Mouse (Mus musculus) A20 (cell line): Measurements from ENCODE around the gene Ednra.
A peak's percentile ranks its signal among the peaks of the same experiment; 100 is the strongest.

Experiments used
- DNase-seq: peaks from one replicate; pipeline ENCODE4 v3.0.0-alpha.2; 2011; ENCODE audit warnings: low read depth, low spot score

The Ednra gene

DNA sequence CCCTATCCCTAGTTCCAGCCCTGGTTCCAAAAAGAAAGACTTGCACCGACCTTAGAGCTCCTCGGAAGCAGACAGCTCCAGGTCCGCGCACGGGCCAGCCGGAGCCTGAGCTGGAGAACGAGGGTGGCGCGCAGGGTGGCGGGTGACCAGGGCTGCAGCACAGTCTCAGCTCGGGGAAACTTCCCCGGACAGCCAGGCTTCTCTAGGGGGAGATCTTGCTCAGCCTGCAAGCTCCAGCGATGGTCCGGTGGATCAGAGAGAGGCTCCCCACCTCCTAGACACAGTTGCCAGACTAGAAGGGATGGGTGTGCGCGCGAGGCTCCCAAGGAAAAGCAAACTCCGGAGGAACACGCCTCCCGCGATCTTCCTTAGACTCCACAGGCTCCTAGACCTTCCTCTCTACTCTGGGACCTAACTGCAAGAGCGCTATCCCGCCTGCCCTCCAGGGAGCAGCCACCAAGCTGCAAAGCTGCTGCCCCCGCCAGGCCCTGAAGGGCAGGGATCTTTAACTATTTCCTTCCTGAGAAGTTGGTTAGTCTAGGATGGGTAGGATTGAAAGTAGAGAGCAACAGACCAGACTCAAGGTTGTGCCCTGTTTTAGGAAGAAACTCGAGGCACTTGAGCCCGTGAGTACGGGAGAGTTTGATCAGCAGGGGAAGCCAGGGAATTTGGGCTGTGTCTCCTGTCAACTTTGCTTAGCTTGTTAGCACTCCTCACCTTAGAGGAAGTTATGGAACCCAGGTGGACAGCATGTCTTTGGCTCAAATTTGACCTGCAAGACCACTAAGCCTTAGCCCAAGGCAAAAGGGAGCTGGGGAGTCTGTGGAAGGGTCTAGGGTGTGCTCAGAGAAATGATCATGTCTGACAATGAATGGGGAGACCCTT lies at the start of gene Ednra:
Gene Ednra, minus strand, starts transcription at position 419 of the 885 bp plus-strand sequence.
- no peak for DNase-seq

DNA sequence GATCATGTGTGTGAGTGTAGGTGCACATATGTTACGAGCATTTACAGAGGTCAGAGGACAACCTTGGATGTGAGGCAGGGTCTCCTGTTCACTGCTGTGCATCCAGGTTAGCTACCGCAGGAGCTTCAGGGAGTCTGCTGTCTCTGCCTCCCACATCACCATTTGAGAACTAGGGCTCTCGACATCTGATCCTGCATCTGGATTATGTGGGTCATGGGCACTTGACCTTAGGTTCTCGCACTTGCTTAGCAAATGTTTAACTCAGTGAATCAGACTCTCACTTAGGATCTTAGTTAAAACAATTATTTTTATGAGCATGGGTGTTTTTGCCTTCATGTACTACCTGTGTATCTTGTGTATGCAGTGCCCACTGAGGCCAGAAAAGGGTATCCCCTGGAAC lies 49.6 kb upstream of the Ednra start:
- no peak for DNase-seq

DNA sequence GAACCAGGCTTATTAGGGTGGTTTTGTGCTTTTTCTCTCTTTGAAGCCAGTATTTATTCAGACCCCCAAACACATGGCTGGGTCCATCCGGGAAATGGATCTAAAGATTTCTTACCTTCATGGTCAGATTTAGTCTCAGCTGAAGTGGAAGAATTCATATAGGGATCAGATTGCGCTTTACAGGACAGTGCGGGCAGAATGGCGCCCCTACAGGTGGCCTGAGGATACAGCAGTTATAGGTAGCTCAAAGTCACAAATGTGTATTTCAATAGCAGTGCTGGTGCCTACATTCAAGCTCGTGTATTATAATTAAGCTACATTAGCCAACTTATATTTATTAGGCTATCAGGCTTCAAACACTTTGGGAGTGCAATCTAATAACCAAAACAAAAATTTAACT lies 49.0 kb upstream of the Ednra start:
- DNase-seq: peak; percentile 35

DNA sequence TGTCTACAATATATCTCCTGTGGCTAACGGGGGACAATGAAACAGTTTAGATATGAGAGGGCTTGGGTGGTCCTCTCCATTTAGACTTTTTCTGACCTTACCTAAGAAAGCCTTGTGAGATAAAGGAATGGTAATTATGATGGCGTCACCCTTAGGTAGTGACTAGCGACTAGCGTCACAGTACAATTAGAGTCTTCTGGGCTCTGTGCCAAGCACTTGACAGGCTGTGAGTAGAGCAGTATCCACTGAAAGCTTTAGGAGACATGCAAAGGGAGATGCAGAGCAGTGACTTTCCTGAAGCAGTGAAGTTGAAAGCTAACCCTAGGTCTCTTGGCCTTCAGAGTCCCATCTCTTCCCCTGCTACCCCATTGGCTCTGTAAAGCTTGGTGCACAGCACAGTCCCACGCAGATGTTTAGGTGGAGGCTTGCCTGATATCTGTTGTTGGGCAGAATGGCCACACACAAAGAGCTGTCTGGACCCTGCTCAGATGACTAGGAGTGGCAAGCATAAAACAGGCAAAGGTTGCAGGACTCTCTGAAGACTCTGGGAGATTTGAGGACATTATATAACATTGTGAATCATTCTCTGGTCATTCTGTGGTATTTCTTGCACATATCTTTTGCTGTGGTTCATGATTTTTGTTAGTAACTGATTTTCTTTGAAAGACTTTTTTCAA lies 48.1 kb upstream of the Ednra start:
- DNase-seq: no peak

DNA sequence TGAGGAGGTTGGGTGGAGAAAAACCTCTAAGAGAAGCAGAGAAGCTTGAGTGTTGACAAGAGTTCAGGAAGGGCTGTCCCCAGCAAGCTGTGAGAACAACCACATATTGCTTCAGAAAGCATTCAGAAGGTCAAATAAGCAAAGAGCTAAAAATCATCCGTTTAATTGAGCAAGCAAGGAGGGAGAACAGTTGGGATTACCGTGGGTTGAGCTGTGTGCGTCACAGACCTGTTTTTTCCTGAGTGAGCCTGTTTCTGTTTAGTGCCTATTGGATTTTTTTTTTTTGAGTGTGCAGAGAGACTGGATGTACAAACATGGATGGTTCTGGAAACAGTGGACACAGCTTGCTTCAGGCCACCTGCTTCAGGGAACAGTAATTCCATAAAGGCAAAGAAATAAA lies 46.7 kb upstream of the Ednra start:
- DNase-seq: no peak

DNA sequence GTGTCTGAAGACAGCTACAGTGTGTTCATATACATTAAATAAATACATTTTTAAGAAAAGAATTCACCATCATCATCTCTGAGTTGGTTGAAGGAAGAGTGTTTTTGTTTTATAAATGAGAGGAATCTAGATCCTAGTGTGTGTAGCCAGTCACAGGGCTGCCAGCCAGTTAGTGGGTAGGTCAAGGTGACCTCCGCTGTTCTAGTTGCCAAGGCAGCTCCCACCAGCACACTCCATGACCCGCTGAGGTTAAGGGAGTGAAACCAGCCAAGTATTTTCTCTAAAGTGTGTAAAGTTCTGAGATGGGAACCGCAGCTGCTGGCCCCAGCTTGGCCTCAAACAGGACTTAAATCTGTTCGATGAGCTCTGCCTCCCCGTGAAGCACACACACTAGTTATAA lies 44.7 kb upstream of the Ednra start:
- no peak for DNase-seq

DNA sequence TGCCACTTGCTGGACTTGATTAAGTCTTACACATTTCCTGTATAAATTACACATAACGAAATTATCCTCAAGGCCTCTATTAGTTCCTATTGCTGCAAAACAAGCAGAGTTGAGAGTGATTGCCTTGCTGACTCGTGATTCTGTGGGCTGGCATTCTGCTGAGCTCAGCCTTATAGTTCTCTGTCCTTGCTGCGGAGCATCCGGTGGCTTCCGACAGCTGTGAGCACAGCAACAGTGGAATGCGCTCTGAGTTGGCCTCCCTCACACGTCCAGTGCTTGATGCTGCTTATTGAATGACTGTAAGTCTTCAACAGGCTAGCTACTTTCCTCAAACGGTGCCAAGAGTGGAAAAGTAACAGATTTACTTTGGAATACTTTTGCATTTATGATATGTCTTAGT lies 40.0 kb upstream of the Ednra start:
- DNase-seq: no peak

DNA sequence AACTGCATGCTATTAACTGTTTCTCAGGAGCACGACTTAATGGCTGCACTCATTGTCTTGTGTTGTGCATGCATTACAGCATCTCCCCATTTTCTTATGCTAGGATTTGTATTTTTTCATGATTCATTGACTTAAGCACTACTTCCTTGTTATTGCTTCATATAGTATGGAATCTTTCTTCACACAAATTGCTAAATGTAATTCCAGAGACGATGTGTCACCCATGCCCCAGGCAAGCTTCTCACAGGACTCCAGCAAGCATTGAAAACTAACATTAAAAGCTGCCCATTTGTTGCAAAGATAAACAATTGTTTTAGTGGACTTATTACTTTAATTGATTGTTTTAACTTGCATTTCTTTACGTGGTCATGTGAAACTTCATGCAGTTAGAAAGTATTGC lies 38.7 kb upstream of the Ednra start:
- DNase-seq: no peak

DNA sequence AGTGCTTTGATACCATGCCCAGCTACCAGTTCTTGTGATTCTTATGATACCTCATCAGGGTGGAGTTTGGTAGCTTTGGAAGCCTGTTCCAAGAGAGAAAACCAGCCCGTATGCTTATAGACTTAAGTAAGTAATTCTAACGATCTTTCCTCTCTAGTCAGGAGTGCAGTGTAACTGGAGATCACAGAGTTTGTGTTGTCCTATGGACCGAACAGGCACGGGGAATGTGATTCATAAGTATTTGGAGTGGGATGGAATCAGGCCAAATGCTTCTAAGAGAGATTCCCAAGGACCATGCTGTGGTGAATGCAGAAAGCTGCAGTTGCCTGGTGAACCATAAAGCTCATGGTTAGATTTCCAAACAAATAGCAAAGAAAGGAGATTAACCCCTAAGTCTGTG lies 31.2 kb upstream of the Ednra start:
- no peak for DNase-seq

DNA sequence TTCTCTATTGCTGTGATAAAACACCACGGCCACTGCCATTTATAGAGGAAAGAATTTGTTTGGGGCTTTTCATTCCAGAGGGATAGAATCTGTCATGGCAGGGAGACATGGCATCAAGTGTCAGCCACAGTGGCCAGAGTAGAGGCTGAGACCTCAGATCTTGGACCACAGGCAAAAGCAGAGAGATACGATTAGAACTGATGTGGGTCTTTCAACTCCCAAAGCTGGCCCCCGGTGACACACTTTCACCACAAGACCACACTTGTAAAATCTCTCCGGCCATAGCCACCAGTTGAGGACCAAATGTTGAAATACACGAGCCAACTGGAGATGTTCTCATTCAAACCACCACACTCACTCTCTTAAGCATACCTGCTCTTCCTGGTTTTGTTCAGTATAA lies 29.5 kb upstream of the Ednra start:
- DNase-seq: no peak

DNA sequence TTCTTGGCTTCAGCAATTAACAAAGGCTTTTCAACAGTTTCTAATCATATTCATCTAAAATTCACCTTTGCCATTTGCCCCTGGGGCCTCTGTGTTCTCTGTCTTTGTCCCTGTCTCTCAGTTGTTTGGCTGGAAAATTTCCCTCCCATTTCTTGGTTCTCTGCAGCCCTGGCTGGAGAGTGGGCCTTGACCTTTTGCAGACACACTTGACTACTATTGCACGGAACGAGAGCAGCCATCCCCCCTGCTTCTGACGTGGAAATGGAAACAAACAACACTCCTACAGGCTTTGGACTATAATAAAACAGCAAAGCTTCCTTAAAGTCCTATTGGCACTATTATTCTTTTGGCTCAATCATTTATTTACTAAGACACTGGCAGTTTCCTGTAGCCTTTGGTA lies 27.8 kb upstream of the Ednra start:
- no peak for DNase-seq

DNA sequence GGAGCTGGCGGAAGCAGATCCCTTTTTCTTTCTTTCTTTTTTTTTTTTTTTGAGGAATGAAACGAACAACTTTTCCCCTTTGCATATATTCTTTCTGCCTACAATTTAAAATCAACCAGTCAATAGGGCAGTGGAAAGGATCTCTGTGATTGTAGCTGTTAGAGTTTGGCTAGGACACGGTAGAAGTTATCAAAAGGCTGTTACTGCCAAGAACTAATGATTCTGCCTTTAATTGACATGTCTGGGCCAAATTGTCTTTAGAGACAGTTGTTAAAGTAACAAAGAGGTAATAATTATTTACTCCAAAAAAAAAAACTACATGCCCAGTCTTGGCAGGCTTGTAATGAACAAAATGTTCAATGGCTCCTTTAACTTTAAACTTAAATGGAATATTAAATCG lies 26.1 kb upstream of the Ednra start:
- no peak for DNase-seq

DNA sequence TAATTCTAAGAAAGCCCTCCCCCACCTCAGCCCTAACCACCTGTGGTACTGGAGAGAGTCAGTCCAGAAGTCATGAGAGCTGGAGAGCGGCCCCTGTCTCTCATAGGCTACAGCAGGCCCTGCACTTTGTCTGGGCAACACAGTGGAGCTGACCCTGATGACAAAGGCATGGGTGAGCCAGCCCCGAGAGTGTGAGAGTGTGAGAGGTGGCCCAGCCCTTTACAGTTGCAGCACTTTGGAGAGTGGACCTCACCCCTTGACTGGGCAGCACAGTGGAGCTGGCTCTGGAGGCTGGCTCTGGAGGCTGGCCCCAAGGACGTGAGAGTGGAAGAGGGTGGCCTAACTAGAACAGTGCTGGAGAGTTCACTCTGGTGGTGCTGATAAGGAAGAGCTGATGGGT lies 20.2 kb upstream of the Ednra start:
- no peak for DNase-seq

DNA sequence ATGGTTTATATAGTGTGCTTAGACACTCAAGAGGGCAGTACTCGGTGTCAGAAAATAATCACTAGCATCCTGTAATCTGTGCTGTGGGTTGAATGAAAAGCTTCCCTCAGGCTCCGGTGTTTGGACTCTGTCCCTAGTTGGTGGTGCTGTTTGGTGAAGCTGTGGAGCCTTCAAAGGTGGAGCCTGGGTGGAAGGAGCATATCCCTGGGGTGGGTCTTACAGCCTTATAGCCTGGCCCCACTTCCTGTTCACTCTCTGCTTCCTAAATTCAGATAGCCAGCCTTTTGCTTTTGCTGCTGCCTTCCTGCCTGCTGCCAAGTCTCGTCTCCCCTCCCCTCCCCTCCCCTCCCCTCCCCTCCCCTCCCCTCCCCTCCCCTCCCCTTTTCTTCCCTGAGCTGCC lies 18.1 kb upstream of the Ednra start:
- no peak for DNase-seq

DNA sequence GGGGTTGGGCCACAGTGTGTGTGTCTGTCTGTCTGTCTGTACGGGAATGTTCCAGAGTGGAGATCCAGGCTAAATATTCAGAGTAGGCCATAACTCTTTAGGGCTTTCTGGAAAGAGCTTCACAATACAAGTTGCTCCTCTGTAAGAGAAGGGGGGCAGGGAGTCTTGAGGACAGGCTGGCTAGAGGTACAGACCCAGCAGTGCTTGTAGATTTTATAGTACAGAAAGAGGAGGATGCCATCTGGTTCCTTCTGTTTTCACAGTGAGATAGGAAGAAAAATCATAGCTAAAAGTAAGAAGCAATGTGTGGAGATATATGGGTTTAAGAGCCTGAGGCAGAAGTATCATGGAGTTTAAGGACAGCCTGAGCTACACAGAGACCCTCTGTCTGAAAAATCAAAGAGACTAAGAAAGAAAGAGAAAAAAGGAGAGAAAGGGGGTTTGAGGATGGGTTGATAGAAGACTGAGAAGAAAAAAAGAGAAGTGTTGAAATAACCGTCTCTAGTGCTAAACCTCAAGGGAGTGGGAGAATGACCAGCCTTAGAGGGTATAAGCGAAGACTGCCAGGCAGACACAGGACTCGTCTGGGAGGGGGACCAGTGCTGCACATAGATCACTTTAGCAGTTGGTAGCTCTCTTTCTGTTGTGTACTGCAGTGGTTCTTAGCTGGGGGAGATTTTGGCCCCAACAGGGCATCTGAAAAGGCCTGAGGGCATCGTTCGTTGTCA lies 16.9 kb upstream of the Ednra start:
- no peak for DNase-seq

DNA sequence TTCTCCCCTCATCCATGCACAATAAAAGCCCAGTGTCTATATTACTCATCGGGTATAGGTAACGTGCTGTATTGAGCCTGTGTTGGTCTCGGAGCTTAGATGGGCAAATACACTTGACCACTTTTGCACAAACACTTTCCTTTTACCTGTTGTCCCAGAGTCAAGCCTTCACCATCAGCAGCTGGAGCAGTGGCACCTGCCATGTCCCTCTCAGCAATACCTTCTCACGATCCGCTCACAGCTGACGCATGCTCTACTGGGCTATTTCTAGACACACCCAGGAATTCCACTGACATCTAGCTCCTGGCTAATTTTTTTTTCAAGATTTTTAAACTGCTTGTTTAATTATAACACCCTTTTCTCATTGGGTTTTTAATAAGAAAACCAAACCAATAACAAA lies 14.2 kb upstream of the Ednra start:
- DNase-seq: no peak

DNA sequence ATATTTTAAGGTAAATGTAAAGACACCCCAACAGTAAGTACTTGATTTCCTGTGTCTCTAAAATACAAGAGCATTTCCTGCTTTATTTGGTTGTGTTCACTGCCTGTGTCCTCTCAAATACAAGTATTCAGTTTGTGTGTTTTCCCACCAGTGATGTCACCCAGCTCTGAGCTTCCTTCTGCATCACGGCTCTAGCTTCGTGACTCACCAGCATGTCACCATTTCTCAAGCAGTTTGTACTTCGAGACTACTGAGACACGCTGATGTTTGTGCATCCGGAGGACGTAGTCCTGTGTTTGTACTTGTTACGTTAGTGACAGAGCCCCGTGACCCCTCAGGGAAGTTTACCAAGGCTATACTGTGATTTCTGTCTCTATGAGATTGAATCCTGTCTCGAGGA lies 13.1 kb upstream of the Ednra start:
- no peak for DNase-seq

DNA sequence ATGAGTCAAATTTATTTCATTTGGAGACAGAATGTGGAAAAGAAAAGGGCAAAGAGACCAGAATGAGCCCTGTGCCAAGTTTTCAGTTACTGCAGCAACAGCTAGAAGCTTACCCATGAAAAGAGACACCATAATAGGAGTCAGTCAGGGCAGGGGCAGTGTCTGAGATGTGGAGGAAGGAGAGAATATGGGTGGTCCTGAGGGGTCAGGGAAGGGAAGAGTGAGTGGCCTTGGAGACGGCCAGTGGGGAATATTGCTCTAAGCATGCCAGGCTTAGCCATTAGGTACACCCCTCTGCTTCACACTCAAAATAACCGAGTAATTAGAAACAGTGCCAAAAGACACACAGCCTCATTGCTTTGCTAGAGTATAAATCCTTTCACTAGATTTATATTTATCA lies 9.5 kb upstream of the Ednra start:
- DNase-seq: no peak

DNA sequence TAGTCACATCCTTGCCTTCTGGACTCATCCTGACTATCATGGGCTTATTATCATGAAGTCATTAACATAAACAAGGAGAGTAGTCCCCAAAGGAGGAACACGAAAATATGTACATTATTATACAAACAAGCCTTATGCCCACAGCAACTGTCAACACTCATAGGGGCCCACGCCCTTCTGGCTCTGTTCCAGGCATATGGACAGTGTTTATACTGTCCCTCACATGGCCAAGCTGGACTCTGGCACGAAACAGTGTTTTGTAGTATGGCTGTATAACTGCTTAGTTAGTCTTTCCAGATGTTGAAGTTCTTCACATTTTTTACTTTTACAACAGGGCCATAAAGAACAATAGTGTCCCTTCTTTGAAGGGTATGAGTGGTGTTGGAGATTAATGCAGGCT lies 8.7 kb upstream of the Ednra start:
- DNase-seq: no peak

DNA sequence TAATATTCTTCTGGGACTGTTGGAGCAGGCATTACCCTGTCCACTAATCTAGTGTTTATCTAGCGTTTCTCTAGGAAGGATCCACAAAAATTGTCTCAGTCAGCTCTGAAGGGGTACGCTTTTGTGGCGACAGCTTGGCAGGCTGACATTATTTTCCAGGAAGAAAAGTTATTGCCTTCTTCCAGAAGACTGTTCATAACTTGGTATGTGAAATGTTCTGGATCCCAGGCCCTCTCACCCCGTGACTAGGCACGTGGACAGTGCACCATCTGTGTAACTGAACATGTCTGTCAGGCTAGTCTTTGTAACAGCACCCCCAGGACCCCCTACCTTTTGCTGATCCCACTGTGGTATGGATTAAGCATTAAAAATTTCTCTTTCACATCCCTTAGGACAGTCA lies 1.1 kb upstream of the Ednra start:
- no peak for DNase-seq

DNA sequence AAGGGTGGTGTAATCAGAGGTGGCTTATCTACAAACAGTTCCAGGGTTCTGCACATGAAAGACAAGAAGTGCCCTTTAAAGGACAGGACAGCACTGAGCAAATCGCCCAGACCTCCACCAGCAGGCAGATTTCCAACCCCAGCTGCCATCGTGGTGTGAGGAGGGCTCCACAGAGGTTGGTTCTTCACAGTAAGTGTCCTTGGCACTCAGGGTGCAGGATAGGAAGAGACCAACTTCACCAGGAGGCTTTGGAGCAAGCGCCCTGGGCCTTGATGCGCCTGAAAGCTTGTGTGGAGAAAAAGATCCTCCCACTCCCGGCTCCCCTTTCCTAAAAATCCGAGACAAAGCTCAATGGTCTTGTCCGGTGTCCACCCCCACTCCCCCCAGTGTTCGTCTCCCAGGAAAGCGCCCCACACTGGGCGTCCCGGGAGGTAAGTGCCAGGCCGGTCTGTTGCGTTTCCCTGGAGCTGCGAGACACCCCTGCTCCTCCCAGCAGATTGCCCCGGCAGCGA lies 674 bp downstream of the Ednra start:
- no peak for DNase-seq

DNA sequence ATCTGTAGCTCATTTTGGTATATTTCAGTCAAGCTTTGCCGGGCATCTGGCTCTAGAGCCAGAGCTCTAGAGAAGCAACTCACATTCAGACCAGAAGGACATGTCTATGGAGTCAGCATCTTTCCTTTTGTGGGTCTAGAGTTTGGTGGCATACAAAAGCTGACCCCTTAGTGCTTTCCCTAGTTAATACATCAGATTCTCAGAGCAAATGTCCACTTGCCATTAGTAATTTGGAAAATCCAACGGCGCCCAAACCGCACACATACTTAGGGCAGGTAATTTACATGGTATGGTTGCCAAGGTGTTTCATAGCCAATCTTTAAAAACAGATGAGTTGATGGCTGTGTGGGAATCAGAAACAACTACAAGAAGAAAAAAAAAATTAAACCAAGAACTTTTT lies 1.2 kb downstream of the Ednra start:
- no peak for DNase-seq
